ENCODE assay signal across 17 mouse cellular contexts in the genomic region with DNA sequence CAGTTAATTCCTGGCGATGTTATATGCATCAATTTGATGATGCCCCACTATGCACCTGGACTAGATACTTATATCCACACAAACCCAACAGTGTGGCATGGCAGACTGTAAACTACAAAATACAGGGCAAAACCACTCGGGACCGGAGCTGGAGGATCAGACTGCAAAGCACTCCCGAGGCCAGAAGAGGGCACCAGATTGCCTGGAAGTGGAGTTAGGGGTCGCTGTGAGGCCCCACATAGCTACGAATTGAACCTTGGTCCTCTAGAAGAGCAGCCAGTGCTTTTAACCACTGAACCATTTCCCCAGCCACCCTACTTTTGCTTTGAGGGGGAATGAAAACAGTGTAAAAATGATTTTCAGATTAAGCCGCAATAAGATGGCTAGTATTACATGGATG. TPM values are rescaled to one million over a fixed set of nuclear protein-coding genes. Genes with fewer than 3 reads are reported as not detected.
DNase-seq lines count a peak whose midpoint lies in the region; ATAC-seq and TF ChIP-seq lines count a peak whose summit lies in the region.
"Had no signal": no experiment of that assay in that cellular context is flagged by ENCODE, and none has a peak within 500 bp of the region (broad histone marks: within the 10 kb centered on the region; RNA-seq: fewer than 3 reads in every experiment).

No protein-coding gene starts in this region.

- 39% methylated on average over 7 of the region's 7 CpGs for WGBS in heart, postnatal 0 days
- 58% methylated on average over 7 of the region's 7 CpGs for WGBS in midbrain, embryonic 10.5 days
- 49% methylated on average over 7 of the region's 7 CpGs for WGBS in midbrain, embryonic 11.5 days
- 57% methylated on average over 7 of the region's 7 CpGs for WGBS in limb, embryonic 11.5 days

- no peaks in the 10 kb centered on the region for H3K4me1 ChIP-seq in heart, postnatal 0 days (ENCODE audit: control insufficient read depth, insufficient read depth)
- H3K4me1 ChIP-seq in midbrain, embryonic 10.5 days: no peaks in the 10 kb centered on the region
- no peaks in the 10 kb centered on the region for H3K4me1 ChIP-seq in midbrain, embryonic 11.5 days (ENCODE audit: control insufficient read depth, insufficient read depth, low read length)
- H3K4me1 ChIP-seq in limb, embryonic 11.5 days (ENCODE audit: control insufficient read depth, insufficient read depth, low read length): no peaks in the 10 kb centered on the region
- H3K4me1 ChIP-seq: neural tube, embryonic 12.5 days had no signal

- H3K27ac ChIP-seq in heart, postnatal 0 days (ENCODE audit: low read depth): no peak overlapping the region
- H3K27ac ChIP-seq in midbrain, embryonic 10.5 days (replicated peaks): no peak overlapping the region
- H3K27ac ChIP-seq in midbrain, embryonic 11.5 days (ENCODE audit: low read depth, low read length): no peak overlapping the region
- no peak overlapping the region for H3K27ac ChIP-seq in limb, embryonic 11.5 days (replicated peaks; ENCODE audit: low read depth, low read length)
- H3K27ac ChIP-seq: macrophage; neural tube, embryonic 12.5 days had no signal

- intact Hi-C loops in heart, postnatal 36 days (cut with DNase I): no loop called here

- no peak for ATAC-seq in heart, postnatal 0 days (ENCODE audit: insufficient read depth, low read depth)
- ATAC-seq in midbrain, embryonic 11.5 days (ENCODE audit: low FRiP score): no peak
- no peak for ATAC-seq in limb, embryonic 11.5 days (ENCODE audit: insufficient number of reproducible peaks, low FRiP score, low TSS enrichment, low read depth)
- ATAC-seq: forebrain, embryonic 16.5 days had no signal

- H3K9ac ChIP-seq in heart, postnatal 0 days (replicated peaks; ENCODE audit: low read depth, low read length): no peak overlapping the region
- H3K9ac ChIP-seq in midbrain, embryonic 11.5 days (ENCODE audit: low read length): no peak overlapping the region
- H3K9ac ChIP-seq in limb, embryonic 11.5 days (ENCODE audit: low read length): no peak overlapping the region
- H3K9ac ChIP-seq: neural tube, embryonic 12.5 days had no signal

- H3K4me3 ChIP-seq in heart, postnatal 0 days (ENCODE audit: low read depth, low read length): no peak overlapping the region
- no peak overlapping the region for H3K4me3 ChIP-seq in midbrain, embryonic 10.5 days
- H3K4me3 ChIP-seq in midbrain, embryonic 11.5 days (ENCODE audit: low read depth, low read length): no peak overlapping the region
- no peak overlapping the region for H3K4me3 ChIP-seq in limb, embryonic 11.5 days (ENCODE audit: low read depth, low read length)
- H3K4me3 ChIP-seq: neural tube, embryonic 12.5 days had no signal

- peak; percentile 32 for TF ChIP-seq CTCF in heart, postnatal 0 days (IDR thresholded peaks at IDR 0.05; ENCODE audit: low read depth)

- no peaks in the 10 kb centered on the region for H3K9me3 ChIP-seq in heart, postnatal 0 days (replicated peaks; ENCODE audit: control insufficient read depth, low read length)
- no peaks in the 10 kb centered on the region for H3K9me3 ChIP-seq in midbrain, embryonic 10.5 days (replicated peaks)
- no peaks in the 10 kb centered on the region for H3K9me3 ChIP-seq in midbrain, embryonic 11.5 days (ENCODE audit: control insufficient read depth, low read length)
- H3K9me3 ChIP-seq in limb, embryonic 11.5 days (ENCODE audit: control insufficient read depth, low read length): no peaks in the 10 kb centered on the region
- H3K9me3 ChIP-seq: neural tube, embryonic 12.5 days had no signal

- H3K36me3 ChIP-seq in heart, postnatal 0 days (replicated peaks; ENCODE audit: control insufficient read depth, insufficient read depth, low read length): no peaks in the 10 kb centered on the region
- H3K36me3 ChIP-seq in midbrain, embryonic 10.5 days: no peaks in the 10 kb centered on the region
- no peaks in the 10 kb centered on the region for H3K36me3 ChIP-seq in midbrain, embryonic 11.5 days (ENCODE audit: control insufficient read depth, insufficient read depth, low read length)
- no peaks in the 10 kb centered on the region for H3K36me3 ChIP-seq in limb, embryonic 11.5 days (ENCODE audit: control insufficient read depth, insufficient read depth, low read length)
- H3K36me3 ChIP-seq: neural tube, embryonic 12.5 days had no signal

- TF ChIP-seq EP300 in heart, postnatal 0 days (IDR thresholded peaks at IDR 0.05; ENCODE audit: low read depth): no peak

- no peak for DNase-seq in heart, postnatal 0 days (ENCODE audit: low spot score)
- DNase-seq in heart, postnatal 36 days: no peak
- peak; percentile 12 for DNase-seq in midbrain, embryonic 10.5 days (ENCODE audit: low spot score)
- no peak for DNase-seq in midbrain, embryonic 11.5 days (ENCODE audit: low spot score, missing footprints)
- peak; percentile 62 for DNase-seq in R1 (ENCODE audit: low read depth, low spot score)
- peak; percentile 21 for DNase-seq in limb, embryonic 11.5 days (ENCODE audit: low spot score)
- no peak for DNase-seq in gastrocnemius, postnatal 4 days (ENCODE audit: low spot score in 2 of 2)
- no peak for DNase-seq in urinary bladder, postnatal 25 days (ENCODE audit: low spot score)
- DNase-seq: heart, adult 11 months; layer of hippocampus, adult 9-11 months; thymus, adult 18-20 months had no signal

- no peaks in the 10 kb centered on the region for H3K27me3 ChIP-seq in heart, postnatal 0 days (ENCODE audit: control insufficient read depth, insufficient read depth, low read length)
- H3K27me3 ChIP-seq in midbrain, embryonic 10.5 days (ENCODE audit: low read depth, poor library complexity, severe bottlenecking): no peaks in the 10 kb centered on the region
- H3K27me3 ChIP-seq in midbrain, embryonic 11.5 days (ENCODE audit: control insufficient read depth, insufficient read depth, low read length): no peaks in the 10 kb centered on the region
- no peaks in the 10 kb centered on the region for H3K27me3 ChIP-seq in limb, embryonic 11.5 days (ENCODE audit: control insufficient read depth, insufficient read depth, low read length)
- H3K27me3 ChIP-seq: neural tube, embryonic 12.5 days had no signal

- no peak overlapping the region for H3K4me2 ChIP-seq in heart, postnatal 0 days (ENCODE audit: low read depth, low read length)
- no peak overlapping the region for H3K4me2 ChIP-seq in midbrain, embryonic 11.5 days
- H3K4me2 ChIP-seq in limb, embryonic 11.5 days (ENCODE audit: low read depth, severe bottlenecking): no peak overlapping the region
- H3K4me2 ChIP-seq: liver, embryonic 11.5 days; neural tube, embryonic 12.5 days had no signal

RNA-seq across cellular contexts. Expression of a gene that starts 7.0 kb away (rescaled TPM):
- not detected in 2 replicates for total RNA-seq in heart, postnatal 0 days (2014; rRNA removed; ENCODE audit: low replicate concordance)
- not detected in 2 replicates for polyA plus RNA-seq in heart, postnatal 0 days (2015; fragmentation: Nextera tagmentation; extraction: Ambion mirVana)
- not detected for total RNA-seq in heart, postnatal 36 days (2021)
- polyA plus RNA-seq in midbrain, embryonic 10.5 days (2016; fragmentation: Nextera tagmentation; extraction: Ambion mirVana): not detected in 2 replicates
- polyA plus RNA-seq in midbrain, embryonic 11.5 days (2014; fragmentation: Nextera tagmentation; extraction: Ambion mirVana): not detected in 2 replicates
- not detected in 2 replicates for polyA plus RNA-seq in limb, embryonic 11.5 days (2014; fragmentation: Nextera tagmentation; extraction: Ambion mirVana)
- not detected for total RNA-seq in gastrocnemius, postnatal 4 days (2021)
- total RNA-seq: MEL had no signal
- polyA plus RNA-seq: cortical plate, adult 2 months; forebrain, embryonic 16.5 days; liver, embryonic 11.5 days; macrophage; neural tube, embryonic 12.5 days had no signal

RNA-seq across cellular contexts. Expression of a gene that starts 11.5 kb away (rescaled TPM):
- not detected in 2 replicates for total RNA-seq in heart, postnatal 0 days (2014; rRNA removed; ENCODE audit: low replicate concordance)
- not detected in 2 replicates for polyA plus RNA-seq in heart, postnatal 0 days (2015; fragmentation: Nextera tagmentation; extraction: Ambion mirVana)
- total RNA-seq in heart, postnatal 36 days (2021): not detected
- polyA plus RNA-seq in midbrain, embryonic 10.5 days (2016; fragmentation: Nextera tagmentation; extraction: Ambion mirVana): not detected in 2 replicates
- not detected in 2 replicates for polyA plus RNA-seq in midbrain, embryonic 11.5 days (2014; fragmentation: Nextera tagmentation; extraction: Ambion mirVana)
- polyA plus RNA-seq in limb, embryonic 11.5 days (2014; fragmentation: Nextera tagmentation; extraction: Ambion mirVana): not detected in 2 replicates
- not detected for total RNA-seq in gastrocnemius, postnatal 4 days (2021)
- total RNA-seq: MEL had no signal
- polyA plus RNA-seq: cortical plate, adult 2 months; forebrain, embryonic 16.5 days; liver, embryonic 11.5 days; macrophage; neural tube, embryonic 12.5 days had no signal

RNA-seq across cellular contexts. Expression of a gene that starts 29.8 kb away (rescaled TPM):
- not detected in 2 replicates for total RNA-seq in heart, postnatal 0 days (2014; rRNA removed; ENCODE audit: low replicate concordance)
- polyA plus RNA-seq in heart, postnatal 0 days (2015; fragmentation: Nextera tagmentation; extraction: Ambion mirVana): 0.12 TPM in 1 of 2 replicates, not detected in the other
- not detected for total RNA-seq in heart, postnatal 36 days (2021)
- polyA plus RNA-seq in midbrain, embryonic 10.5 days (2016; fragmentation: Nextera tagmentation; extraction: Ambion mirVana): not detected in 2 replicates
- polyA plus RNA-seq in midbrain, embryonic 11.5 days (2014; fragmentation: Nextera tagmentation; extraction: Ambion mirVana): 0.11 TPM in 1 of 2 replicates, not detected in the other
- polyA plus RNA-seq in limb, embryonic 11.5 days (2014; fragmentation: Nextera tagmentation; extraction: Ambion mirVana): not detected in 2 replicates
- total RNA-seq in gastrocnemius, postnatal 4 days (2021): not detected
- total RNA-seq: MEL had no signal
- polyA plus RNA-seq: cortical plate, adult 2 months; forebrain, embryonic 16.5 days; liver, embryonic 11.5 days; macrophage; neural tube, embryonic 12.5 days had no signal

Comparison
In these comparisons a context has a peak if more than half of its experiments do, and no peak if none do; other contexts are left out.
1. DNase-seq: peak in midbrain, embryonic 10.5 days (single experiment), R1 (single experiment) and limb, embryonic 11.5 days (single experiment); none in heart, postnatal 0 days (single experiment), heart, postnatal 36 days (0 of 2), midbrain, embryonic 11.5 days (single experiment), gastrocnemius, postnatal 4 days (0 of 2) and urinary bladder, postnatal 25 days (single experiment).